Mouse (Mus musculus) embryonic fibroblast, embryonic 13.5 days (primary cell): ENCODE results near the gene Gm26620. TPM values are rescaled to one million over a fixed set of nuclear protein-coding genes. Genes with fewer than 3 reads are reported as not detected.

Source experiments
- H3K27ac ChIP-seq: 2 replicates; pipeline ENCODE4 v1.5.1; 2012; ENCODE audit warnings: low read length, control low read depth, inconsistent platforms; ENCODE audit not compliant: insufficient read depth
- H3K4me1 ChIP-seq: 2 replicates; pipeline ENCODE4 v1.6.1; 2011; ENCODE audit warnings: low read length; ENCODE audit not compliant: control insufficient read depth, insufficient read depth
- H3K4me3 ChIP-seq: 2 replicates; pipeline ENCODE4 v1.5.1; 2011; ENCODE audit warnings: mild to moderate bottlenecking, control low read depth, low read length; ENCODE audit not compliant: insufficient read depth
- CTCF ChIP-seq: IDR thresholded peaks from 2 replicates; pipeline ENCODE4 v1.5.1; 2011; ENCODE audit warnings: mild to moderate bottlenecking, control low read depth, low read length, moderate library complexity, borderline replicate concordance; ENCODE audit not compliant: insufficient read depth
- POLR2A ChIP-seq: IDR thresholded peaks from 2 replicates; pipeline ENCODE4 v1.6.1; 2011; ENCODE audit warnings: low read depth, mild to moderate bottlenecking, control low read depth, low read length, moderate library complexity
- polyA plus RNA-seq: library from polyadenylated mRNA; stranded (reverse); fragments of >200 nt; gene quantifications from 2 replicates; pipeline ENCODE4 v1.2.4, GENCODE M21; 2011; ENCODE audit warnings: low read depth; ENCODE audit not compliant: missing spikeins, insufficient read length

Gm26620 gene
- polyA plus RNA-seq, 1 experiment: not detected

- no peak overlapping the region for H3K4me3 ChIP-seq
- H3K4me1 ChIP-seq: no peaks in the 10 kb centered on the region
- no peak overlapping the region for H3K27ac ChIP-seq
- no peak for TF ChIP-seq CTCF
- no peak for TF ChIP-seq POLR2A
Measured at GRCm38 (mm10) chr1:170929245-170929644, 44.4 kb downstream of the Gm26620 start.

DNA sequence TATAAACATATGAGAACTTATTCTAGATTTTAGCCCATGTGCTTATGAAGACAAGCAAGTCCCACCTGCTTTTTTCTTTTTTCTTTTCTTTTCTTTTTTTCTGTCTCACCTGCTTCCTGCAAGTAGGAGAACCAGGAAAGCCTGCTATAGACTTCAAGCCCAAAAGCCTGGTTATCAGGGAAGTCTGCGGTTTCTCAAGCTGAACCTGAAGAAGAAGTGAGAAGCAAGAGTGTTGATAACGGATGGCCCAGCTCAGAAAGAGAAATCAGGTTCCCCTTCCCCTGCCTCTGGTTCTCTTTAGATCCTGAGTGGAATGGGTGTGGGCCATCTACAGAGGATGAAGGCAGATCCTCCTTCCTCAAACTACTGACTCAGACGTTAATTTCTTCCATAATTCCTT, 47.2 kb downstream of the Gm26620 start:
- Histone ChIP-seq H3K4me3 (no peak overlapping the region), H3K4me1 (no peaks in the 10 kb centered on the region), H3K27ac (no peak overlapping the region)
- no peak for TF ChIP-seq POLR2A
- no peak for TF ChIP-seq CTCF

- no peak for TF ChIP-seq CTCF
- Histone ChIP-seq H3K4me1 (no peaks in the 10 kb centered on the region), H3K4me3 (no peak overlapping the region), H3K27ac (no peak overlapping the region)
Measured at GRCm38 (mm10) chr1:170933386-170933920, 48.6 kb downstream of the Gm26620 start.

- no peak overlapping the region for H3K27ac ChIP-seq
- no peak for TF ChIP-seq POLR2A
- no peak for TF ChIP-seq CTCF
- H3K4me3 ChIP-seq: no peak overlapping the region
- H3K4me1 ChIP-seq: no peaks in the 10 kb centered on the region
Measured at GRCm38 (mm10) chr1:170933940-170934339, 49.1 kb downstream of the Gm26620 start.

GRCm38 (mm10) chr1:170934383-170934782, 49.5 kb downstream of the Gm26620 start:
- no peaks in the 10 kb centered on the region for H3K4me1 ChIP-seq
- no peak overlapping the region for H3K27ac ChIP-seq
- no peak overlapping the region for H3K4me3 ChIP-seq
- no peak for TF ChIP-seq POLR2A
- no peak for TF ChIP-seq CTCF

Other genes with a start within 250 kb of the Gm26620 start
- gene Olfml2b, start 240.5 kb upstream of the Gm26620 start, polyA plus RNA-seq: 59.1 and 62.1 TPM in 2 replicates
- 26.8 and 29.2 TPM in 2 replicates for gene Atf6, start 17.3 kb upstream of the Gm26620 start, polyA plus RNA-seq
- gene Dusp12, start 475 bp downstream of the Gm26620 start, polyA plus RNA-seq: 20.0 and 28.4 TPM in 2 replicates
- not detected in 2 replicates for gene Fcrlb, start 27.9 kb downstream of the Gm26620 start, polyA plus RNA-seq
- gene Fcrla, start 42.5 kb downstream of the Gm26620 start, polyA plus RNA-seq: not detected in 2 replicates
- gene Fcgr2b, start 91.5 kb downstream of the Gm26620 start, polyA plus RNA-seq: 0.51 TPM in 1 of 2 replicates, not detected in the other
- gene Fcgr4, start 133.9 kb downstream of the Gm26620 start, polyA plus RNA-seq: not detected in 2 replicates
- 3.9 TPM in 1 of 2 replicates, not detected in the other for gene Fcgr3, start 179.9 kb downstream of the Gm26620 start, polyA plus RNA-seq
- gene Cfap126, start 228.9 kb downstream of the Gm26620 start, polyA plus RNA-seq: 2.4 and 2.5 TPM in 2 replicates